Mouse (Mus musculus) liver, embryonic 14.5 days (tissue): ENCODE measurements around the gene Cdkl4.

Source experiments
- CTCF ChIP-seq: IDR thresholded peaks from 2 replicates; pipeline ENCODE4 v1.5.1; 2016; ENCODE audit warnings: antibody characterized with exemption, low read depth, control low read depth
- EP300 ChIP-seq: IDR thresholded peaks from 2 replicates; pipeline ENCODE4 v1.6.1; 2016; ENCODE audit warnings: antibody characterized with exemption, low read depth

- TF ChIP-seq CTCF (no peak), EP300 (no peak)
Observed at GRCm38 (mm10) chr17:80575008-80575407, 2.6 kb downstream of the Cdkl4 start.
